Mouse (Mus musculus) forebrain, postnatal 0 days (tissue): Measurements from ENCODE around the gene Cdc20b. TPM values are rescaled to one million over a fixed set of nuclear protein-coding genes. Genes with fewer than 3 reads are reported as not detected.

Experiments used
- ATAC-seq: fragments of 200-750 bp; cut with Nextera tagmentation; 2 replicates; pipeline ENCODE4 v1.8.0; 2017; ENCODE audit warnings: mild to moderate bottlenecking, moderate library complexity
- DNase-seq: peaks from one replicate; pipeline ENCODE4 v3.0.0-alpha.2; 2015
- H3K27ac ChIP-seq: fragments of 300-500 bp; sonication (generic); 2 replicates; pipeline ENCODE4 v1.5.1; 2014; ENCODE audit warnings: low read depth, mild to moderate bottlenecking, antibody characterized with exemption, low read length, moderate library complexity, mixed read lengths
- H3K27me3 ChIP-seq: fragments of 300-500 bp; sonication (generic); 2 replicates; pipeline ENCODE4 v1.6.1; 2014; ENCODE audit warnings: mild to moderate bottlenecking, low read length, mixed read lengths; ENCODE audit not compliant: insufficient read depth
- H3K36me3 ChIP-seq: fragments of 300-500 bp; sonication (generic); 2 replicates; pipeline ENCODE4 v1.6.1; 2014; ENCODE audit warnings: mild to moderate bottlenecking, moderate library complexity; ENCODE audit not compliant: insufficient read depth
- H3K4me1 ChIP-seq: fragments of 300-500 bp; sonication (generic); 2 replicates; pipeline ENCODE4 v1.6.1; 2014; ENCODE audit warnings: antibody characterized with exemption; ENCODE audit not compliant: insufficient read depth
- H3K4me2 ChIP-seq: fragments of 300-500 bp; sonication (generic); 2 replicates; pipeline ENCODE4 v1.6.1; 2014; ENCODE audit warnings: low read depth, mild to moderate bottlenecking, moderate library complexity
- H3K4me3 ChIP-seq: fragments of 300-500 bp; sonication (generic); 2 replicates; pipeline ENCODE4 v1.5.1; 2014; ENCODE audit warnings: low read depth, low read length, mixed read lengths
- H3K9ac ChIP-seq: fragments of 300-500 bp; sonication (generic); 2 replicates; pipeline ENCODE4 v1.6.1; 2014; ENCODE audit warnings: mild to moderate bottlenecking
- H3K9me3 ChIP-seq: fragments of 300-500 bp; sonication (generic); 2 replicates; pipeline ENCODE4 v1.6.1; 2016; ENCODE audit warnings: low read length
- CTCF ChIP-seq: sonication (generic); IDR thresholded peaks from 2 replicates; pipeline ENCODE4 v1.5.1; 2016; ENCODE audit warnings: antibody characterized with exemption, control low read depth, low read depth
- WGBS: fragments of 180-500 bp; shearing (Covaris S2); extraction: QIAGEN DNeasy Blood & Tissue Kit; methylation state at CpG from one replicate; pipeline ENCODE4 v1.1.7; 2014; 5-methylcytosine and 5-hydroxymethylcytosine counted together
- polyA plus RNA-seq: library from polyadenylated mRNA; unstranded; fragments of >200 nt; fragmentation: Nextera tagmentation; extraction: Ambion mirVana; gene quantifications from 2 replicates; pipeline ENCODE4 v1.2.1, GENCODE M21; 2015
- total RNA-seq: library from RNA; depleted of rRNA; stranded (reverse); fragments of >200 nt; gene quantifications from 2 replicates; pipeline ENCODE4 v1.2.3, GENCODE M21; 2014

The Cdc20b gene
- total and polyA plus RNA-seq, 2 experiments from 2014 or later, result 0.97 to 1.0 TPM

DNA sequence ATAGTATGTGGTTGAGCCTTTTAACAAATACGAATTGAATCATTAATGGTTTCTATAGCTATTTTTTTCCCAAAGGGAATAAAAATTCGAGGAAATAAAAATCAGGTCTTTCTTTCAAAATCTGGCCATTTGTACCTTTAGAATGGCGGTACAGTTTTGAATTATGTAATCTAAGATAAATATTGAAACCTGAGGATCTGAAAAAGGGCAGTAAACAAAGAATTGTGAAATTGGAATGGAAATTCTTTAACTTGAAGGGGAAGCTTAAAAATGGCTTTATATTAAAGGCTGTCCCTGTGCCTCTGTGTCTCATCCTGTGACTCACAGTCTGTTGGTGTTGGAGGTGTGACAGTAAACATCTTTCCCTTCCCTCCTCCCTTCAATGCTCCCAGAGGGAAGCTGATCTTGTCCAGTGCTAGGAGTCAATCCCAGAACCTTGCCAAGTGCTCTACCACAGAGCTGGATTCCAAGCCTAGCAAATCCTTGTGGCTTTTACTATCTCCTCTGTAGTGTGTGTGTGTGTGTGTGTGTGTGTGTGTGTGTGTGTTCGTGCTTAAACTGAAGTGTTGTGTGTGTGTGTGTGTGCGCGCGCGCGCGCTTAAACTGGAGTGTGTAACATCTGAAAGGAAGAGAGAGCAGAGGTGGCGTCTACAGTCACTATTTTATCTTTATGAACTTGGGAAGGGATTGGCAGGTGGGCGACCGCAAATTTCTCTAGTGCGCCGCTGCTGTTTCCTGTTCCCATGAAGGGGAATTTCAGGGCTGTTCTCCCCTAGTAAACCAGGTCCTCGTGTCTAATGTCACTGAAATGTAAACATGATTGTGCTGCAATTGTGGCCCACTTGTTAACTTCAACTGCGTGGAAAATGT is 11.4 kb upstream of the Cdc20b start:
- WGBS, result 87% methylated on average over 17 of the region's 17 CpGs
- H3K27me3 ChIP-seq, result no peaks in the 10 kb centered on the region
- TF ChIP-seq CTCF, result no peak
- H3K36me3 ChIP-seq, result no peaks in the 10 kb centered on the region
- no peak overlapping the region for H3K4me2 ChIP-seq
- no peak overlapping the region for H3K4me3 ChIP-seq
- no peak overlapping the region for H3K9ac ChIP-seq
- H3K4me1 ChIP-seq, result no peaks in the 10 kb centered on the region
- no peak overlapping the region for H3K27ac ChIP-seq
- DNase-seq (no peak), ATAC-seq (no peak)
- no peaks in the 10 kb centered on the region for H3K9me3 ChIP-seq

DNA sequence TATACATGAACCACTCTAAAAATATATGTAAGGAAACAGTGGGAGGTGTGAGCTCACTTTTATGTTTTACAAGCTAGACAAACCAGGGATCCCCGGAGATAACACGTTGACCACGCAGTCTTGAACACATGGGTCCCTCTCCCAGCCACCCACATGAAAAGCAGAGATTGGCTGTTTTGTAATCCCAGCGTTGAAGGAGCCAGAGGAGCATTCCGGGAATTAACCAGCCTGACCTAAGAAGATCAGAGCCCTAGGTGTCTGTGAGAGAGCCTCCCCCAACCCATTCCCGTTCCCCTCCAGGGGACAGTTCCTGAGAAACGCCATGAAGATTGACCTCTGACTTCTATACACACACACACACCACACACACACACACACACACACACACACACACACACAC is 3.6 kb upstream of the Cdc20b start:
- H3K27ac ChIP-seq, result 0 out of 2 replicates have a peak overlapping the region, but pooled peaks have one; percentile 87
- H3K27me3 ChIP-seq, result no peaks in the 10 kb centered on the region
- H3K36me3 ChIP-seq, result no peaks in the 10 kb centered on the region
- peak; percentile 14 for DNase-seq
- no peak for ATAC-seq
- TF ChIP-seq CTCF, result no peak
- peak overlapping the region; percentile 86 for H3K4me2 ChIP-seq
- peaks cover 10% of the 10 kb centered on the region; the same call in 1 of the 2 replicates for H3K4me1 ChIP-seq
- peak overlapping the region; percentile 71 for H3K9ac ChIP-seq
- WGBS, result under 1% methylated on average over 7 of the region's 7 CpGs
- peak overlapping the region; percentile 67 for H3K4me3 ChIP-seq
- H3K9me3 ChIP-seq, result no peaks in the 10 kb centered on the region

DNA sequence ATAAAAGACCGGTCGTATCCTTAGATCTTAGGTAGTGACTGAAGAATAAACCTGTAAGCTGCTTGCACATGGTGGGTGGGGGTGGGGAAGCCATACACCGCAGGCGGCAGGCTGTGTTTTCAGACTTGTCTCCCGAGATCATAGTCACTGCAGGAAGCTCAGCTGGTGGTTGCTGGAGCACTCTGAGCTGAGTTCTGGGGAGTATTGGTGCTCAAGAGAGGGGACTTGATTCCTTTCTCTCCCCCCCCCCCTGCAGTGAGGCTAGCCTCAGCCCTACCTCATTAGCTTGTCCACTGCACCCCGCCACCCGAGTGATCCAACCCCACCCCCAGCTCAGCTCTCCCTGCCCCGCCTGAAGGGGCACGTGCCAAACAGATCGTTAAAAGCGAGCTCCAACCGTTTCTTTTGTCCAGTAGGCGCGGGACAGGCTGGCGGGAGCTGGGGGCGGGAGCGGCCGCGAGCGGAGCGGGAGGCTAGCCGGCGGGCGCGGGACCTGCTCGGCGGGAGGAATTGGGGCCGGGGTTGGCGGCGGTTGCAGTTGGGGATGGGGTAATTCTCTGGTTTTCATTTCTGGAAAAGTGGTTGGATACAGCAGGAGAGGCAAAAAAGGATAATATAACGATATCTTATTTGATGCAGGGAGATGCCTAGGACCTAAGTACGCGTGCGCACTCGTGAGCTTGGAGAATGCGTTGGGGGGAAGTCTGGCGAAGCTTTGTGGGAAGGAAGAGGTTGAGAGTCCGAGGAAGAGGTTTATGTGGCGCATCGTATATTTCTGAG is 2.9 kb upstream of the Cdc20b start:
- H3K27me3 ChIP-seq, result no peaks in the 10 kb centered on the region; the same call in 1 of the 2 replicates
- ATAC-seq (peak; percentile 78), DNase-seq (peak; percentile 83)
- WGBS, result under 1% methylated on average over 40 of the region's 40 CpGs
- H3K9ac ChIP-seq, result peak overlapping the region; percentile 71
- H3K4me2 ChIP-seq, result peak overlapping the region; percentile 86
- no peaks in the 10 kb centered on the region for H3K36me3 ChIP-seq
- peak overlapping the region; percentile 87 for H3K27ac ChIP-seq
- H3K9me3 ChIP-seq, result no peaks in the 10 kb centered on the region
- 0 out of 2 replicates have a peak, but pooled peaks have one; percentile 17 for TF ChIP-seq CTCF
- H3K4me1 ChIP-seq, result peaks cover 10% of the 10 kb centered on the region; the same call in 1 of the 2 replicates
- H3K4me3 ChIP-seq, result peak overlapping the region; percentile 67

DNA sequence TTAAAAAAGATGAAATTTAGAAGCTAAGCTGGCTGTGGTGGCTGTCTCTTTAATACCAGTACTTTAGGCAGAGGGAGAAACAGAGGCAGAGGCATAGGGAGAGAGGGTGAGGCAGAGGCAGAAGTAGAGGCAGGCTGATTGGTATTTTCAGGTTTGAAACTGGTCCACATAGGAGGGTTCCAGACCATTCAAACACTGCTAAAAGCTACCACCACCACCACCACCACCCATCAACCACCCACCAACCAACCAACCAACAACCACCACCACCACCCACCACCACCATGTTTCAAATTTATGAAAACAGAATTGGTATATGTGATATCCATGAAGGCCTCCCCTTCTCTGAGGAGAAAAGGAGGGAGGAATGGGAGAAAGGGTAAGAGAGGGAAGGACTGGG is 2.1 kb upstream of the Cdc20b start:
- H3K27ac ChIP-seq, result no peak overlapping the region
- no peaks in the 10 kb centered on the region for H3K9me3 ChIP-seq
- peaks cover 10% of the 10 kb centered on the region; the same call in 1 of the 2 replicates for H3K4me1 ChIP-seq
- peak overlapping the region; percentile 67; the same call in 1 of the 2 replicates for H3K4me3 ChIP-seq
- no peak for TF ChIP-seq CTCF
- ATAC-seq (no peak), DNase-seq (no peak)
- H3K9ac ChIP-seq, result no peak overlapping the region
- no peaks in the 10 kb centered on the region; the same call in 1 of the 2 replicates for H3K27me3 ChIP-seq
- H3K36me3 ChIP-seq, result no peaks in the 10 kb centered on the region
- H3K4me2 ChIP-seq, result no peak overlapping the region

DNA sequence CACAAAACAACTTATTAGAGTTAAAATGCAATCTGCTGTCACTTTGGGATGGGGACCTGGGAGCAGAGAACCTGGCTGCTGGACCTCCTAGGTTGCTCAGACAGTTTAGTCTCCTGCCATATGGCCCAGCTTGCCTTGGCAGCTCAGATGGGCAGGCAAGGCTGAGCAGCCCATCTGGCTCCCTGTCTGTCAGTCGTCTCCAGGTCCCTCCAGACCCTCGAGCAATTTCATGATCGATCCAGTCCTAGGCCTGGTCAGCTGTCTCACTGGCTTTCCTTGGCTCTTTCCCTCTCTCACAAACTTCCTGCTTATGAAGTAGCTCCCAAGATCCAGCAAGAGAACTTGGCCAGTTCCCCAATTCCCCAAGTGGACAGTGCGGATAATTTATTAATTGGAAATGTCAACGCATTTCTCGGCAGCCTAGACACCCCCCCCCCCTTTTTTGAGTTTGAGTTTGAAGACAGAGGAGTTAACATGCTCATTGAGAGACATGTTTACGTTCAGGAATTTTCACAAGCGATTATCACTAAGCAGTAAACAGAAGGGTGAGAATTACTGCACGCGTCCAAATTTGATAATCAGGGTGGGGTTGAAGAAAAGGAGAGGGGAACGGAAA is 532 bp upstream of the Cdc20b start:
- no peak overlapping the region for H3K27ac ChIP-seq
- DNase-seq (peak; percentile 15), ATAC-seq (no peak)
- no peak overlapping the region for H3K9ac ChIP-seq
- WGBS, result 2% methylated on average over 11 of the region's 11 CpGs
- H3K9me3 ChIP-seq, result no peaks in the 10 kb centered on the region
- H3K4me1 ChIP-seq, result peaks cover 10% of the 10 kb centered on the region; the same call in 1 of the 2 replicates
- no peaks in the 10 kb centered on the region for H3K36me3 ChIP-seq
- H3K4me2 ChIP-seq, result peak overlapping the region; percentile 97
- peak overlapping the region; percentile 55 for H3K4me3 ChIP-seq
- TF ChIP-seq CTCF, result no peak
- H3K27me3 ChIP-seq, result no peaks in the 10 kb centered on the region; the same call in 1 of the 2 replicates

DNA sequence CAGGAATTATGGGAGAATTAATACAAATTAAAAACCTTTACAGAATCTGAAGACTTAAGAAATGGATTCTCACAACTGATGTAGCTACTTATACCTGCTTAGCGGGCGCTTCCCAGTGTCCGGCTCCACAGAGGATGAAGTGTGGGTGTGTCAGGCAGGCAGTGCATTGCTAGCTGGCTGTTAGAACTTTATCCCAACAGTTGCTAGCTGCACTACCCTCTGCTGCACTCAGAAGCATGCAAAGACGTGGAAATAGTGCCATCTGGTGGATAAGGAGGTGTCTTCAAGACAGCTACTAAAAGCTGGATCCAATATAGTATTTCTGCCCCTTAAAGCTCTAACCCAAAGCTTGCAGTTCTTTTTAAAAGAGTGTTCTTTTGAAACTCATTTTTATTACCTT is 941 bp downstream of the Cdc20b start:
- Histone ChIP-seq H3K9ac (0 out of 2 replicates have a peak overlapping the region, but pooled peaks have one; percentile 49), H3K27me3 (no peaks in the 10 kb centered on the region; the same call in 1 of the 2 replicates), H3K4me3 (peak overlapping the region; percentile 55), H3K4me1 (peaks cover 10% of the 10 kb centered on the region; the same call in 1 of the 2 replicates), H3K9me3 (no peaks in the 10 kb centered on the region), H3K36me3 (no peaks in the 10 kb centered on the region), H3K27ac (no peak overlapping the region), H3K4me2 (peak overlapping the region; percentile 97)
- 3% methylated on average over 4 of the region's 4 CpGs for WGBS
- TF ChIP-seq CTCF, result peak; percentile 94
- DNase-seq (peak; percentile 94), ATAC-seq (peak; percentile 86)
